Mouse (Mus musculus): Measurements from ENCODE around the gene Ttpal.

Gene Ttpal

GRCm38 (mm10) chr2:163662698-163663221 lies 60.6 kb downstream of the Ttpal start:
- no peak for DNase-seq

- no peak for DNase-seq
Observed at GRCm38 (mm10) chr2:163663930-163664329, 61.8 kb downstream of the Ttpal start.

GRCm38 (mm10) chr2:163667045-163667444 lies 64.9 kb downstream of the Ttpal start:
- no peak for DNase-seq

Measured in cerebellum, postnatal 14 days (tissue).